Mouse (Mus musculus) kidney, embryonic 15.5 days (tissue): ENCODE measurements around the gene Fcor. TPM values are rescaled to one million over a fixed set of nuclear protein-coding genes. Genes with fewer than 3 reads are reported as not detected.
A peak's percentile ranks its signal among the peaks of the same experiment; 100 is the strongest.

Experiments
- ATAC-seq: fragments of 200-750 bp; cut with Nextera tagmentation; replicated peaks from 2 replicates; pipeline ENCODE4 v1.8.0; 2017; ENCODE audit warnings: moderate TSS enrichment; ENCODE audit not compliant: low FRiP score
- H3K27ac ChIP-seq: fragments of 300-500 bp; sonication (generic); 2 replicates; pipeline ENCODE4 v1.5.1; 2015; ENCODE audit warnings: mild to moderate bottlenecking, inconsistent platforms
- H3K27me3 ChIP-seq: fragments of 300-500 bp; sonication (generic); 2 replicates; pipeline ENCODE4 v1.6.1; 2015; ENCODE audit warnings: inconsistent platforms
- H3K36me3 ChIP-seq: fragments of 300-500 bp; sonication (generic); 2 replicates; pipeline ENCODE4 v1.6.1; 2015; ENCODE audit warnings: inconsistent platforms
- H3K4me1 ChIP-seq: fragments of 300-500 bp; sonication (generic); 2 replicates; pipeline ENCODE4 v1.6.1; 2015; ENCODE audit warnings: inconsistent platforms
- H3K4me2 ChIP-seq: fragments of 300-500 bp; sonication (generic); 2 replicates; pipeline ENCODE4 v1.6.1; 2015; ENCODE audit warnings: moderate library complexity, mild to moderate bottlenecking, inconsistent platforms
- H3K4me3 ChIP-seq: fragments of 300-500 bp; sonication (generic); replicated peaks from 2 replicates; pipeline ENCODE4 v1.5.1; 2015; ENCODE audit warnings: mild to moderate bottlenecking, inconsistent platforms
- H3K9ac ChIP-seq: fragments of 300-500 bp; sonication (generic); 2 replicates; pipeline ENCODE4 v1.6.1; 2015; ENCODE audit warnings: mild to moderate bottlenecking, inconsistent platforms
- H3K9me3 ChIP-seq: fragments of 300-500 bp; sonication (generic); replicated peaks from 2 replicates; pipeline ENCODE4 v1.6.1; 2016; ENCODE audit warnings: inconsistent platforms
- whole genome bisulfite sequencing: fragments of 180-500 bp; shearing (Covaris S2); methylation state at CpG from one replicate; pipeline ENCODE4 v1.1.7; 2015; ENCODE audit warnings: mixed read lengths; 5-methylcytosine and 5-hydroxymethylcytosine counted together
- polyA plus RNA-seq: library from polyadenylated mRNA; unstranded; fragments of >200 nt; fragmentation: Nextera tagmentation; extraction: Ambion mirVana; gene quantifications from 2 replicates; pipeline ENCODE4 v1.2.1, GENCODE M21; 2015

The Fcor gene
- polyA plus RNA-seq, 1 experiment from 2014 or later, result 12.6 TPM

GRCm38 (mm10) chr8:3664405-3664804, 7.8 kb downstream of the Fcor start:
- ATAC-seq, result no peak
- H3K4me1 ChIP-seq, result no peaks in the 10 kb centered on the region
- H3K9ac ChIP-seq, result no peak overlapping the region
- H3K36me3 ChIP-seq, result no peaks in the 10 kb centered on the region
- no peak overlapping the region for H3K4me2 ChIP-seq
- 66% methylated on average over 5 of the region's 5 CpGs for WGBS
- no peak overlapping the region for H3K27ac ChIP-seq
- H3K9me3 ChIP-seq, result no peaks in the 10 kb centered on the region
- no peaks in the 10 kb centered on the region for H3K27me3 ChIP-seq
- H3K4me3 ChIP-seq, result no peak overlapping the region

GRCm38 (mm10) chr8:3660889-3661288, 11.3 kb downstream of the Fcor start:
- ATAC-seq, result no peak
- Histone ChIP-seq H3K27me3 (no peaks in the 10 kb centered on the region), H3K9me3 (no peaks in the 10 kb centered on the region), H3K4me1 (peaks cover 9% of the 10 kb centered on the region), H3K9ac (no peak overlapping the region), H3K4me3 (no peak overlapping the region), H3K4me2 (no peak overlapping the region), H3K36me3 (no peaks in the 10 kb centered on the region), H3K27ac (no peak overlapping the region)
- 80% methylated on average over 8 of the region's 8 CpGs for WGBS

- Histone ChIP-seq H3K4me3 (no peak overlapping the region), H3K27ac (no peak overlapping the region), H3K9ac (no peak overlapping the region), H3K36me3 (no peaks in the 10 kb centered on the region), H3K4me2 (peak overlapping the region; percentile 27; the same call in 1 of the 2 replicates), H3K9me3 (no peaks in the 10 kb centered on the region), H3K4me1 (peaks cover 9% of the 10 kb centered on the region), H3K27me3 (no peaks in the 10 kb centered on the region)
- WGBS, result 14% methylated on average over 7 of the region's 7 CpGs
- ATAC-seq, result peak; percentile 60
Observed at GRCm38 (mm10) chr8:3656725-3657381, 15.3 kb downstream of the Fcor start.

- ATAC-seq, result no peak
- WGBS, result 65% methylated on average over 3 of the region's 3 CpGs
- Histone ChIP-seq H3K27me3 (no peaks in the 10 kb centered on the region), H3K4me2 (no peak within 1 kb of the TSS), H3K4me1 (peaks cover 9% of the 10 kb centered on the region), H3K4me3 (no peak within 1 kb of the TSS), H3K36me3 (no peaks in the 10 kb centered on the region), H3K9ac (no peak within 1 kb of the TSS), H3K9me3 (no peaks in the 10 kb centered on the region), H3K27ac (no peak within 1 kb of the TSS)
Observed at GRCm38 (mm10) chr8:3655526-3655925, 16.6 kb downstream of the Fcor start, which contains the start of gene Retn. Gene Retn, plus strand, starts transcription at chr8:3655770.

- H3K27me3 ChIP-seq, result no peaks in the 10 kb centered on the region
- no peaks in the 10 kb centered on the region for H3K9me3 ChIP-seq
- no peak overlapping the region for H3K9ac ChIP-seq
- no peak overlapping the region for H3K4me3 ChIP-seq
- 72% methylated on average over 11 of the region's 11 CpGs for WGBS
- no peak for ATAC-seq
- H3K27ac ChIP-seq, result no peak overlapping the region
- H3K4me1 ChIP-seq, result peaks cover 9% of the 10 kb centered on the region
- H3K36me3 ChIP-seq, result no peaks in the 10 kb centered on the region
- no peak overlapping the region for H3K4me2 ChIP-seq
Observed at GRCm38 (mm10) chr8:3654726-3655508, 17.2 kb downstream of the Fcor start.

DNA sequence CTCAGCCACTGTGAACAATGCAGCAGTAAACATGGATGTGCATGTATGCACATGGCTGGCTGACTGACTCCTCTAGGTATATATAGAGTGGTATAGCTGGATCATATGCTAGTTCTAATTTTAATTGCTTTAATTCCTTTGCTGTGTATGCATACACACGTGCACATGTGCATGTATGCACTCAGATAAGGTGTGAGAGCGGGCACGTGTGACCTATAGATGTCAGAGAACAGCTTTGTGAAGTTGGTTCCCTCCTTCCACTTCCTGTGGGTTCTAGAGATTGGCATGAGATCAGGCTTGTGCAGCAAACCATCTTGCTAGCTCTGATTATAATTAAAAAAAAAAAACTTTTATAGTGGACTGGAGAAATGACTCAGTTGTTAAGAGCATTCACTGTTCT, 19.3 kb downstream of the Fcor start:
- Histone ChIP-seq H3K36me3 (no peaks in the 10 kb centered on the region), H3K4me1 (peaks cover 16% of the 10 kb centered on the region), H3K4me3 (no peak overlapping the region), H3K27me3 (no peaks in the 10 kb centered on the region), H3K27ac (no peak overlapping the region), H3K4me2 (no peak overlapping the region), H3K9me3 (no peaks in the 10 kb centered on the region), H3K9ac (no peak overlapping the region)
- 67% methylated on average over 3 of the region's 3 CpGs for WGBS
- ATAC-seq, result no peak

- 51% methylated on average over 1 of the region's 1 CpGs for WGBS
- H3K36me3 ChIP-seq, result no peaks in the 10 kb centered on the region
- no peaks in the 10 kb centered on the region for H3K27me3 ChIP-seq
- H3K27ac ChIP-seq, result no peak overlapping the region
- no peaks in the 10 kb centered on the region for H3K9me3 ChIP-seq
- H3K9ac ChIP-seq, result no peak overlapping the region
- ATAC-seq, result peak; percentile 65
- no peak overlapping the region for H3K4me3 ChIP-seq
- peaks cover 13% of the 10 kb centered on the region; the same call in 1 of the 2 replicates for H3K4me1 ChIP-seq
- peak overlapping the region; percentile 10; the same call in 1 of the 2 replicates for H3K4me2 ChIP-seq
Observed at GRCm38 (mm10) chr8:3648990-3649389, 23.2 kb downstream of the Fcor start.

DNA sequence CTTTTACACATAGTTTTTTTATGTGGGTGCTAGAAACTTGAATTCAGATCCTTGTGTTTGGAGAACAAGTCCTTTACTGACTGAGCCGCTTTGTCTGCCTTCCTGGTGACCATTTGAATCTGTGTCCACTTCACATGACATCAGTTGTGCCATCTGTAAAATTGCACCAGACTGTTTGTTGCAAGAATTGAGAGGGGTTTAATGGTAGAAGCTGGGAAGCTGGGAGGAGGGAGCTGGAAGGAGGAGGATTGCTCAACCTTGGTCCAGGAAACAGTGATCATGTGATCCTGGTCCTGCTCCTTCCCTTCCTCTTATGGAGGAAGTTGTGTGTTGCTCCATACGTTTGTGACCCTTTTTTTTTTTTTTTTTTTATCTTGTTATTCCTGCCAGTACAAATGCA, 23.9 kb downstream of the Fcor start:
- H3K9ac ChIP-seq, result no peak overlapping the region
- no peak for ATAC-seq

GRCm38 (mm10) chr8:3647561-3647960, 24.6 kb downstream of the Fcor start:
- H3K4me2 ChIP-seq, result no peak overlapping the region
- H3K9ac ChIP-seq, result no peak overlapping the region
- 58% methylated on average over 4 of the region's 4 CpGs for WGBS
- H3K4me1 ChIP-seq, result peaks cover 13% of the 10 kb centered on the region; the same call in 1 of the 2 replicates
- ATAC-seq, result 0 out of 2 replicates have a peak, but pooled peaks have one; percentile 31
- H3K9me3 ChIP-seq, result no peaks in the 10 kb centered on the region
- no peaks in the 10 kb centered on the region for H3K27me3 ChIP-seq
- H3K27ac ChIP-seq, result 0 out of 2 replicates have a peak overlapping the region, but pooled peaks have one; percentile 7
- H3K36me3 ChIP-seq, result no peaks in the 10 kb centered on the region
- no peak overlapping the region for H3K4me3 ChIP-seq

More for the DNA sequence above, 23.9 kb downstream of the Fcor start:
- H3K27me3 ChIP-seq, result no peaks in the 10 kb centered on the region
- peaks cover 13% of the 10 kb centered on the region; the same call in 1 of the 2 replicates for H3K4me1 ChIP-seq
- H3K27ac ChIP-seq, result no peak overlapping the region
- 67% methylated on average over 2 of the region's 2 CpGs for WGBS
- H3K9me3 ChIP-seq, result no peaks in the 10 kb centered on the region
- no peaks in the 10 kb centered on the region for H3K36me3 ChIP-seq
- no peak overlapping the region for H3K4me2 ChIP-seq
- no peak overlapping the region for H3K4me3 ChIP-seq

- 0 out of 2 replicates have a peak, but pooled peaks have one; percentile 58 for ATAC-seq
- 79% methylated on average over 6 of the region's 6 CpGs for WGBS
Observed at GRCm38 (mm10) chr8:3646824-3647531, 25.2 kb downstream of the Fcor start.

GRCm38 (mm10) chr8:3645804-3646203, 26.4 kb downstream of the Fcor start:
- WGBS, result 35% methylated on average over 5 of the region's 5 CpGs
- ATAC-seq, result no peak; the same call in 1 of the 2 replicates

More at GRCm38 (mm10) chr8:3646824-3647531, 25.2 kb downstream of the Fcor start:
- no peak overlapping the region for H3K4me2 ChIP-seq
- H3K36me3 ChIP-seq, result no peaks in the 10 kb centered on the region
- no peak overlapping the region for H3K4me3 ChIP-seq
- H3K9ac ChIP-seq, result no peak overlapping the region
- 0 out of 2 replicates have a peak overlapping the region, but pooled peaks have one; percentile 7 for H3K27ac ChIP-seq
- no peaks in the 10 kb centered on the region for H3K27me3 ChIP-seq
- peaks cover 13% of the 10 kb centered on the region; the same call in 1 of the 2 replicates for H3K4me1 ChIP-seq
- no peaks in the 10 kb centered on the region for H3K9me3 ChIP-seq

More at GRCm38 (mm10) chr8:3645804-3646203, 26.4 kb downstream of the Fcor start:
- no peaks in the 10 kb centered on the region for H3K9me3 ChIP-seq
- no peak overlapping the region for H3K9ac ChIP-seq
- H3K4me3 ChIP-seq, result no peak overlapping the region
- H3K4me1 ChIP-seq, result peaks cover 13% of the 10 kb centered on the region; the same call in 1 of the 2 replicates
- no peak overlapping the region for H3K4me2 ChIP-seq
- H3K36me3 ChIP-seq, result 0 out of 2 replicates have a peak, but pooled peaks cover 2% of the 10 kb centered on the region
- H3K27me3 ChIP-seq, result no peaks in the 10 kb centered on the region
- H3K27ac ChIP-seq, result no peak overlapping the region
